15 mouse cellular contexts compared by ENCODE assay signal in the genomic region with DNA sequence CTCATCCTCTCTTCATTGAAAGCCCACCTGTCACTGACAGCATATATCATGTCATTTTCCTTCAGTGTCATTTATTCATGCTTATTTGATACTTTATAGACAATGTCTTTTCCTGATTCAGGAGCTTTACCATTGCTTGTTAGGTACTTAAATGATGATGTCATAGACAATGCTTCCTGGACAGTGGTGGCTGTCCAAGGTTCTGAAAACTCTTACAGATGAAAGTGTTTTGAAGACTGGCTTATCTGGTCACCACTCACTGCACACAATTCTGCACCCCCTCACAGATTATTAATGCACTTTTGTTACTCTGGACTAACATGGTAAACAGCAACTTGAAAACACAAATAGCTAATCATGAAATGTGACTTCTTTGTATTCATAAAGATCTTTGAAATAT.
DNase-seq lines count a peak whose midpoint lies in the region; ATAC-seq and TF ChIP-seq lines count a peak whose summit lies in the region.
"Had no signal": no experiment of that assay in that cellular context is flagged by ENCODE, and none has a peak within 500 bp of the region (broad histone marks: within the 10 kb centered on the region; RNA-seq: fewer than 3 reads in every experiment).

No protein-coding gene starts in this region.

- H3K4me2 ChIP-seq in kidney, embryonic 16.5 days (replicated peaks; ENCODE audit: low read depth, low read length) = no peak overlapping the region
- H3K4me2 ChIP-seq in CH12.LX (ENCODE audit: insufficient read depth, low read depth, poor library complexity, severe bottlenecking) = no peak overlapping the region
- H3K4me2 ChIP-seq: heart, embryonic 12.5 days; limb, embryonic 12.5 days; lung, embryonic 15.5 days; midbrain, embryonic 15.5 days had no signal

- H3K4me1 ChIP-seq in kidney, embryonic 16.5 days (ENCODE audit: insufficient read depth, low read length) = no peaks in the 10 kb centered on the region
- no peaks in the 10 kb centered on the region for H3K4me1 ChIP-seq in CH12.LX (ENCODE audit: control insufficient read depth in 1 of 2, insufficient read depth in 2 of 2)
- H3K4me1 ChIP-seq in midbrain, embryonic 10.5 days = no peaks in the 10 kb centered on the region
- H3K4me1 ChIP-seq: heart, embryonic 12.5 days; limb, embryonic 12.5 days; lung, embryonic 15.5 days; midbrain, embryonic 15.5 days had no signal

- no peak for TF ChIP-seq EP300 in CH12.LX (IDR thresholded peaks at IDR 0.05; ENCODE audit: low read length)

- no peak for TF ChIP-seq RAD21 in CH12.LX (IDR thresholded peaks at IDR 0.05; ENCODE audit: low read depth, low read length)

- no peak for TF ChIP-seq CTCF in CH12.LX (conservative IDR thresholded peaks at IDR 0.05 in 1 of 2, IDR thresholded peaks at IDR 0.05 in 1 of 2; ENCODE audit: low read depth in 2 of 2, low read length in 2 of 2)

- no peak for TF ChIP-seq POLR2A in CH12.LX (IDR thresholded peaks at IDR 0.05; ENCODE audit: low read depth, low read length)

- dilution Hi-C loops in CH12.LX (cut with MboI; ENCODE audit: extremely low pct_ligation_motif_present, extremely low pct_unique_long_range_greater_than_20kb, low sequenced_read_pairs) = no loop called here

- H3K79me2 ChIP-seq in CH12.LX (replicated peaks; ENCODE audit: control insufficient read depth, extremely low read depth, insufficient read depth, poor library complexity, severe bottlenecking) = no peaks in the 10 kb centered on the region

- peak; percentile 16 for DNase-seq in kidney, postnatal 10 days
- DNase-seq in CH12.LX (ENCODE audit: extremely low read depth) = peak; percentile 27
- DNase-seq in ZHBTc4 (ENCODE audit: low read depth, low spot score) = peak; percentile 54
- DNase-seq in hindlimb bud, embryonic 11.5 days (ENCODE audit: extremely low spot score, low read depth, low spot score) = peak; percentile 12
- DNase-seq in layer of hippocampus, adult 9-11 months = no peak
- no peak for DNase-seq in left cerebral cortex, postnatal 25 days (ENCODE audit: low spot score in 2 of 2)
- no peak for DNase-seq in midbrain, embryonic 10.5 days (ENCODE audit: low spot score)
- DNase-seq: cerebellum, postnatal 25 days; right cerebral cortex, postnatal 4 days had no signal

- H3K9ac ChIP-seq in kidney, embryonic 16.5 days (replicated peaks; ENCODE audit: low read length) = no peak overlapping the region
- no peak overlapping the region for H3K9ac ChIP-seq in CH12.LX (ENCODE audit: insufficient read depth, low read depth)
- H3K9ac ChIP-seq: heart, embryonic 12.5 days; limb, embryonic 12.5 days; lung, embryonic 15.5 days; midbrain, embryonic 15.5 days had no signal

- ATAC-seq in kidney, embryonic 16.5 days (ENCODE audit: low FRiP score, low TSS enrichment) = no peak
- ATAC-seq: hindbrain, postnatal 0 days; midbrain, embryonic 15.5 days had no signal

- no peaks in the 10 kb centered on the region for H3K27me3 ChIP-seq in kidney, embryonic 16.5 days (ENCODE audit: insufficient read depth, low read length)
- no peaks in the 10 kb centered on the region for H3K27me3 ChIP-seq in CH12.LX (replicated peaks)
- H3K27me3 ChIP-seq in midbrain, embryonic 10.5 days (ENCODE audit: low read depth, poor library complexity, severe bottlenecking) = no peaks in the 10 kb centered on the region
- H3K27me3 ChIP-seq: heart, embryonic 12.5 days; limb, embryonic 12.5 days; lung, embryonic 15.5 days; midbrain, embryonic 15.5 days had no signal

- H3K9me3 ChIP-seq in kidney, embryonic 16.5 days (ENCODE audit: low read length) = no peaks in the 10 kb centered on the region
- no peaks in the 10 kb centered on the region for H3K9me3 ChIP-seq in CH12.LX (replicated peaks; ENCODE audit: low read length)
- no peaks in the 10 kb centered on the region for H3K9me3 ChIP-seq in midbrain, embryonic 10.5 days (replicated peaks)
- H3K9me3 ChIP-seq: heart, embryonic 12.5 days; limb, embryonic 12.5 days; lung, embryonic 15.5 days; midbrain, embryonic 15.5 days had no signal

- H3K36me3 ChIP-seq in kidney, embryonic 16.5 days (ENCODE audit: insufficient read depth, low read length) = no peaks in the 10 kb centered on the region
- no peaks in the 10 kb centered on the region for H3K36me3 ChIP-seq in CH12.LX (replicated peaks in 1 of 2; ENCODE audit: control insufficient read depth in 1 of 2, insufficient read depth in 1 of 2, low read length in 1 of 2)
- H3K36me3 ChIP-seq in midbrain, embryonic 10.5 days = no peaks in the 10 kb centered on the region
- H3K36me3 ChIP-seq: heart, embryonic 12.5 days; limb, embryonic 12.5 days; lung, embryonic 15.5 days; midbrain, embryonic 15.5 days had no signal

- H3K4me3 ChIP-seq in kidney, embryonic 16.5 days (ENCODE audit: low read length) = no peak overlapping the region
- no peak overlapping the region for H3K4me3 ChIP-seq in CH12.LX (replicated peaks in 1 of 3; ENCODE audit: low read depth in 2 of 3, low read length in 2 of 3, poor library complexity in 1 of 3)
- no peak overlapping the region for H3K4me3 ChIP-seq in midbrain, embryonic 10.5 days
- H3K4me3 ChIP-seq: heart, embryonic 12.5 days; limb, embryonic 12.5 days; lung, embryonic 15.5 days; midbrain, embryonic 15.5 days had no signal

- in situ Hi-C loops in CH12.LX (cut with MboI; ENCODE audit: low pct_ligation_motif_present, low pct_unique_long_range_greater_than_20kb, low sequenced_read_pairs) = no loop called here

- no peak overlapping the region for H3K27ac ChIP-seq in kidney, embryonic 16.5 days (ENCODE audit: low read length)
- H3K27ac ChIP-seq in CH12.LX (ENCODE audit: insufficient read depth, low read depth) = no peak overlapping the region
- H3K27ac ChIP-seq in midbrain, embryonic 10.5 days (replicated peaks) = no peak overlapping the region
- H3K27ac ChIP-seq: hindbrain, postnatal 0 days; limb, embryonic 12.5 days; lung, embryonic 15.5 days; midbrain, embryonic 15.5 days had no signal

- intact Hi-C loops in left cerebral cortex, postnatal 25 days (cut with DNase I) = no loop called here

TF ChIP-seq in CH12.LX, 34 proteins besides CTCF, POLR2A, EP300 and RAD21:
- TF ChIP-seq JUN (IDR thresholded peaks at IDR 0.05; ENCODE audit: insufficient read depth, low read depth, low read length) = peak; percentile 3; the same call in 1 of the 2 replicates
- 0 out of 2 replicates have a peak, but pooled peaks have one; percentile 19 for TF ChIP-seq JUND (conservative IDR thresholded peaks at IDR 0.05; ENCODE audit: low read depth, low read length)
- TF ChIP-seq MAZ (IDR thresholded peaks at IDR 0.05; ENCODE audit: low read depth, low read length) = no peak

Comparison
In these comparisons a context has a peak if more than half of its experiments do, and no peak if none do; other contexts are left out.
1. DNase-seq: peak in kidney, postnatal 10 days (single experiment), CH12.LX (single experiment), ZHBTc4 (single experiment) and hindlimb bud, embryonic 11.5 days (single experiment); none in layer of hippocampus, adult 9-11 months (single experiment), left cerebral cortex, postnatal 25 days (0 of 2) and midbrain, embryonic 10.5 days (single experiment).